Mouse (Mus musculus) small intestine, adult 2 months (tissue): ENCODE measurements around the gene Atg5. TPM values are rescaled to one million over a fixed set of nuclear protein-coding genes. Genes with fewer than 3 reads are reported as not detected.

Experiments used
- H3K27ac ChIP-seq: fragments of 200-500 bp; 2 replicates; pipeline ENCODE4 v1.5.1; 2012; ENCODE audit warnings: low read depth, low read length, control low read depth, inconsistent platforms; ENCODE audit not compliant: insufficient read depth
- H3K27me3 ChIP-seq: fragments of 200-500 bp; 2 replicates; pipeline ENCODE4 v1.6.1; 2012; ENCODE audit warnings: mild to moderate bottlenecking, moderate library complexity, low read length, inconsistent platforms; ENCODE audit not compliant: control insufficient read depth, insufficient read depth
- H3K36me3 ChIP-seq: fragments of 200-500 bp; 2 replicates; pipeline ENCODE4 v1.6.1; 2012; ENCODE audit warnings: mild to moderate bottlenecking, low read length, control low read depth, inconsistent platforms; ENCODE audit not compliant: control insufficient read depth, insufficient read depth
- H3K4me1 ChIP-seq: fragments of 200-500 bp; 2 replicates; pipeline ENCODE4 v1.6.1; 2012; ENCODE audit warnings: low read length, inconsistent platforms, mixed read lengths; ENCODE audit not compliant: control insufficient read depth, insufficient read depth, insufficient read length
- H3K4me3 ChIP-seq: fragments of 200-500 bp; 2 replicates; pipeline ENCODE4 v1.5.1; 2012; ENCODE audit warnings: low read depth, mild to moderate bottlenecking, control low read depth, inconsistent platforms, low read length, moderate library complexity
- CTCF ChIP-seq: fragments of 200-500 bp; IDR thresholded peaks from 2 replicates; pipeline ENCODE4 v1.5.1; 2012; ENCODE audit warnings: low read depth, mild to moderate bottlenecking, control low read depth, inconsistent platforms, low read length, moderate library complexity, mixed read lengths; ENCODE audit not compliant: insufficient replicate concordance, insufficient read length; ENCODE audit errors: extremely low read depth
- POLR2A ChIP-seq: fragments of 200-500 bp; IDR thresholded peaks from 2 replicates; pipeline ENCODE4 v1.6.1; 2012; ENCODE audit warnings: low read depth, mild to moderate bottlenecking, control low read depth, inconsistent platforms, low read length, moderate library complexity
- WGBS: fragments of 180-500 bp; shearing (Covaris S2); methylation state at CpG from one replicate; pipeline ENCODE4 v1.1.7; 2018; 5-methylcytosine and 5-hydroxymethylcytosine counted together
- polyA plus RNA-seq: library from polyadenylated mRNA; depleted of rRNA; stranded (reverse); fragments of >200 nt; gene quantifications from 2 replicates; pipeline ENCODE4 v1.2.3, GENCODE M21; 2012; rRNA removed

The Atg5 gene
- polyA plus RNA-seq, 1 experiment: 6.4 TPM

- no peak overlapping the region for H3K27ac ChIP-seq
- WGBS: 60% methylated on average over 10 of the region's 10 CpGs
- no peaks in the 10 kb centered on the region; the same call in 1 of the 2 replicates for H3K4me1 ChIP-seq
- no peaks in the 10 kb centered on the region for H3K27me3 ChIP-seq
- H3K4me3 ChIP-seq: no peak overlapping the region
- no peak for TF ChIP-seq POLR2A
- TF ChIP-seq CTCF: no peak
- no peaks in the 10 kb centered on the region for H3K36me3 ChIP-seq
Observed at GRCm38 (mm10) chr10:44409054-44409453, 140.9 kb downstream of the Atg5 start.

GRCm38 (mm10) chr10:44409958-44410357 is 141.8 kb downstream of the Atg5 start:
- no peak overlapping the region for H3K4me3 ChIP-seq
- TF ChIP-seq POLR2A (no peak), CTCF (no peak)
- H3K27me3 ChIP-seq: no peaks in the 10 kb centered on the region
- H3K36me3 ChIP-seq: no peaks in the 10 kb centered on the region
- no peaks in the 10 kb centered on the region; the same call in 1 of the 2 replicates for H3K4me1 ChIP-seq
- WGBS: 85% methylated on average over 11 of the region's 11 CpGs
- no peak overlapping the region for H3K27ac ChIP-seq

Other genes starting within 250 kb of the Atg5 start
- 3.8 and 14.8 TPM in 2 replicates for gene Crybg1, start 119.5 kb upstream of the Atg5 start, polyA plus RNA-seq